Mouse (Mus musculus): ENCODE data around the gene Gm10057.
"Not testable (repeated sequence)": the region's sequence is repeated elsewhere in the genome, so short reads cannot be mapped to it uniquely, and the experiment has no call there.

The Gm10057 gene

DNA sequence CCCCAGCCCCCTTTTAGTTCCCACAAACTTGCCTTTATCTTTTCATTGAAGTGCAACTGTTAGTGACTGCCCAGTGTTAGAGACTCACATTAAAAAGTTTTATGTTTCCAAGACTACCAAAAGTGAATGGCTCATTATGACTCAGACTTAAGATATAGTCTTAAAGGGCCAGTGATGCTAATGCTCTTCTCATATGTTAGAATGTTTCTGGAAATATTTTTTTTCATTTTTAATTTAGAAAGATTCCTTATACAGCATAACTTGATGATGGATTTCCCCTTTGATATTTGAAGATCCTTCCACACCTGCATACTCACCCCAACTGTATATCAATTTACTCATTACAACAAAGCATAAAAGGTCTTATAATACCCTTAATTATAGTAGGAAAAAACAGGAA, at the start of gene Gm10057:
Gene Gm10057 (minus strand): TSS at position 101 of the 400 bp plus-strand sequence.
- DNase-seq (ENCODE audit: low spot score) = not testable (repeated sequence)

DNA sequence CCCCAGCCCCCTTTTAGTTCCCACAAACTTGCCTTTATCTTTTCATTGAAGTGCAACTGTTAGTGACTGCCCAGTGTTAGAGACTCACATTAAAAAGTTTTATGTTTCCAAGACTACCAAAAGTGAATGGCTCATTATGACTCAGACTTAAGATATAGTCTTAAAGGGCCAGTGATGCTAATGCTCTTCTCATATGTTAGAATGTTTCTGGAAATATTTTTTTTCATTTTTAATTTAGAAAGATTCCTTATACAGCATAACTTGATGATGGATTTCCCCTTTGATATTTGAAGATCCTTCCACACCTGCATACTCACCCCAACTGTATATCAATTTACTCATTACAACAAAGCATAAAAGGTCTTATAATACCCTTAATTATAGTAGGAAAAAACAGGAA, 21.1 kb downstream of the Gm10057 start, which contains the start of gene 4921511M17Rik:
Gene 4921511M17Rik (minus strand): TSS at position 101 of the 400 bp plus-strand sequence.
- DNase-seq (ENCODE audit: low spot score) = not testable (repeated sequence)

DNA sequence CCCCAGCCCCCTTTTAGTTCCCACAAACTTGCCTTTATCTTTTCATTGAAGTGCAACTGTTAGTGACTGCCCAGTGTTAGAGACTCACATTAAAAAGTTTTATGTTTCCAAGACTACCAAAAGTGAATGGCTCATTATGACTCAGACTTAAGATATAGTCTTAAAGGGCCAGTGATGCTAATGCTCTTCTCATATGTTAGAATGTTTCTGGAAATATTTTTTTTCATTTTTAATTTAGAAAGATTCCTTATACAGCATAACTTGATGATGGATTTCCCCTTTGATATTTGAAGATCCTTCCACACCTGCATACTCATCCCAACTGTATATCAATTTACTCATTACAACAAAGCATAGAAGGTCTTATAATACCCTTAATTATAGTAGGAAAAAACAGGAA, 42.3 kb downstream of the Gm10057 start, which contains the start of gene Samt1:
Gene Samt1 (minus strand): TSS at position 101 of the 400 bp plus-strand sequence.
- DNase-seq (ENCODE audit: low spot score) = not testable (repeated sequence)
